ENCODE assay signal across 15 mouse cellular contexts in genomic region chr2:148542340-148542739, GRCm38 (mm10).
"Had no signal": no experiment of that assay in that cellular context is flagged by ENCODE, and none has a peak within 500 bp of the region (broad histone marks: within the 10 kb centered on the region; RNA-seq: fewer than 3 reads in every experiment).

No protein-coding gene starts in this region.

- H3K36me3 ChIP-seq: limb, embryonic 15.5 days had no signal

- H3K27ac ChIP-seq: kidney, postnatal 0 days; layer of hippocampus, adult 2 months; limb, embryonic 15.5 days; liver, embryonic 14.5 days had no signal

- H3K4me3 ChIP-seq: layer of hippocampus, adult 2 months; limb, embryonic 15.5 days had no signal

- H3K9ac ChIP-seq: limb, embryonic 15.5 days; liver, embryonic 14.5 days; liver, postnatal 0 days had no signal

- H3K9me3 ChIP-seq: limb, embryonic 15.5 days had no signal

- DNase-seq: kidney, adult 2 months; kidney, postnatal 25 days; layer of hippocampus, adult 9-11 months; liver, postnatal 0 days; lung, postnatal 4 days; midbrain, embryonic 14.5 days; thymus, adult 2 months; thymus, postnatal 14 days had no signal

- H3K27me3 ChIP-seq: limb, embryonic 15.5 days had no signal

- H3K4me2 ChIP-seq: limb, embryonic 15.5 days; liver, embryonic 11.5 days; midbrain, embryonic 11.5 days had no signal

- ATAC-seq: intestine, postnatal 0 days; liver, postnatal 0 days had no signal
